17 mouse cellular contexts compared by ENCODE assay signal in the genomic region with DNA sequence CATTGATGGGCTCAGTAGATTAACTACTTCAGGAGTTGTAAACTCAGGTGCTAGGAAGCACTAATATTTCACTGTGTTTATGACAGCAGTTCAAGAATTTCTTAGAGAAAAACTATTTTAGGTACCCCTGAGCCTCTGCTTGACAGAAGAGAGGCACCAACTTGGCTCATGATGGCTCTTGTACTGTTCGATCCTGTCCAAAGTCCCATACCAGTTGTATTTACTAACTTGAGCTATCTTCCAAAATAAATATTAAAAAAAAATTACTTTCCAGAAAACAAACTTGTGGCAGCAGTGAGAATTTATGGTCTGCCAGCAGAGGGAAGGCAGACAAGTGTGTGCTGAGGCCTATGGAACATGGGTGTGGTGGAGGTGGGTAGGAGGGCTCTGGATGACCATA.
"Had no signal": no experiment of that assay in that cellular context is flagged by ENCODE, and none has a peak within 500 bp of the region (broad histone marks: within the 10 kb centered on the region; RNA-seq: fewer than 3 reads in every experiment).

No protein-coding gene starts in this region.

- H3K4me2 ChIP-seq: lung, embryonic 15.5 days; midbrain, embryonic 11.5 days; midbrain, embryonic 13.5 days; midbrain, embryonic 15.5 days; neural tube, embryonic 12.5 days; stomach, embryonic 15.5 days had no signal

- H3K27ac ChIP-seq: lung, embryonic 15.5 days; macrophage; midbrain, embryonic 13.5 days; midbrain, embryonic 15.5 days; neural tube, embryonic 12.5 days; stomach, embryonic 15.5 days; stomach, postnatal 0 days had no signal

- ATAC-seq: lung, postnatal 0 days; midbrain, embryonic 13.5 days; midbrain, embryonic 15.5 days had no signal

- H3K9ac ChIP-seq: lung, embryonic 15.5 days; midbrain, embryonic 13.5 days; midbrain, embryonic 15.5 days; neural tube, embryonic 12.5 days; stomach, embryonic 15.5 days had no signal

- H3K4me3 ChIP-seq: lung, embryonic 15.5 days; megakaryocyte, embryonic 14.5 days; midbrain, embryonic 13.5 days; midbrain, embryonic 15.5 days; neural tube, embryonic 12.5 days; stomach, embryonic 15.5 days had no signal

- H3K27me3 ChIP-seq: lung, embryonic 15.5 days; midbrain, embryonic 13.5 days; midbrain, embryonic 15.5 days; neural tube, embryonic 12.5 days; stomach, embryonic 15.5 days had no signal

- H3K4me1 ChIP-seq: lung, embryonic 15.5 days; midbrain, embryonic 15.5 days; neural tube, embryonic 12.5 days; stomach, embryonic 15.5 days had no signal

- DNase-seq: lung, adult 2 months; lung, postnatal 14 days; lung, postnatal 36 days; right cerebral cortex, postnatal 14 days; thymus, adult 2 months; thymus, postnatal 25 days; thymus, postnatal 4 days had no signal

- H3K36me3 ChIP-seq: lung, embryonic 15.5 days; midbrain, embryonic 13.5 days; midbrain, embryonic 15.5 days; neural tube, embryonic 12.5 days; stomach, embryonic 15.5 days had no signal

- H3K9me3 ChIP-seq: lung, embryonic 15.5 days; megakaryocyte, embryonic 14.5 days; midbrain, embryonic 13.5 days; midbrain, embryonic 15.5 days; neural tube, embryonic 12.5 days; stomach, embryonic 15.5 days had no signal
